Mouse (Mus musculus) natural killer cell, adult 2 months (primary cell): Measurements from ENCODE around the gene Lig1.

Experiments used
- DNase-seq, 2 experiments: peaks; one replicate each; pipeline ENCODE4 v3.0.0; 2022; ENCODE audit warnings: low spot score in 2 of 2

The Lig1 gene

DNA sequence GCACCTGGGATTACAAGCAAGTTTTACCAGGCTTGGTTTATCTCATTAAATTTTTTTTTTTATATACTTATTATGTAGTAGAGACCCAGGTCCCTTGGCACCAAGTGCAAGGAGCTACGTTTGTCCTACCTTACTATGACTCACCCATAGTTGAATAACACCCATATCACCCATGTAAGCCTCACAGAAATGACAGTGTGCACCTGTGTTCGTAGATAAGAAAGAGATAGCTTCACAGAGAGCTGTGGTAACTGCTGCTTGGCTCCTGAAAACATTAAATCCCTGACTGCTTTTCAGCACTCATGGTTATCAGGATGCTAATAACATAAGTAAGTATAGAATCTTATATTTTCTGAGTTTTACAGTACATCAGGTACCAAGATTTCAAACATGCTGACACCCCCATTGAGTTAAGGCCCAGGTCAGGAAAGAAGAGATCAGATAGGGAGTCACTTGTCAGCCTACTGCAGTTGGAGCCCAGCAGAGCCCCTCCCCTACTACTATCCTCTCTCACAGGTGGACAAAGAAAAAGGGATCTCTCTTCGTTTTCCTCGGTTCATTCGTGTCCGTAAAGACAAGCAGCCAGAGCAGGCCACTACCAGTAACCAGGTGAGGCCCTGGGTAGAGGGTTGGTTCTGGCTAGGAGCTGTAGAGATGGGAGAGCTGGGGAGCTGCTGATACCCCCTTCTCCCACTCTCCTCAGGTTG lies 33.6 kb downstream of the Lig1 start:
- no peak for DNase-seq

DNA sequence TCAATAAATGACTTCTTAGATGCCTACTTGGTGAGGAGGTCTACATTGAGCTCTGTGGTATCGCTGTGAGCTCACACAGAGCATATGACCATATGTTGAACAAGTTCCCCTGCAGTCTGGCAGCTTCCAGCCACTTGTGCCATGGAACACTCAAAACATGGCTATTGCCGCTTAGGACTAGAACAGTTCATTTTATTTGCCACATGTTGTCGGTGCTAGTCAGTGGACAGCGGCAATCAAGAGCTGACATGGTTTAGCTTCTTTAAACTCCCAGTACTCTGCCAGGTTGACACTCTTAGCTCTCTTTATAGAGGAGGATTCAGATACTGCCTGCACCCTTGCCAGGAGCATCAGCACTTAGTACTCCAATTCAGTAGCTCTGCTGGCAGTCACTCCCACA lies 34.3 kb downstream of the Lig1 start:
- no peak for DNase-seq

DNA sequence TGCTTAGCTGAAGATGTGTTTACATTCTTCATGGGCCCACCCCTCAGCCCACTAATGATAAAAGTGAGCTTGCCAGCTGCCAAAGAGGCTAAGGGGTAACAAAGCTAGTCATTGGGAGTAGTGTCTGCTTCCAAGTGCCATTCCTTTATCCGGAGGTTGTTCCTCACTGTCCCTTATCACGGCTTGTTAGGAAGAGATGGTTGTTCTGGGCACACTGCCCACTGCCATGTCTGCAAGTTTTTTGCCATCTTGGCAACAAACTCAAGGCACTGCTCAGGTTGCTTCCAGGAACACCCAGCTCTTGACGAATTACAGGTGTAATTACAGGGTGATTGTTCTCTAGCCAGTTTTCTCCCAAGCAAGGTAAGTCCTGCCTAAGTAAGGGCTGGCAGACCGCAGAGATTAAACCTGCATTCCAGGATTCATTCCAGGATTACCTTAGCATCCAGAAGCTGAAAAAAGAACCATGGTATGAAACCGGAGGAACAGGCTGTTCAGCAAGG lies 37.1 kb downstream of the Lig1 start:
- DNase-seq: no peak

DNA sequence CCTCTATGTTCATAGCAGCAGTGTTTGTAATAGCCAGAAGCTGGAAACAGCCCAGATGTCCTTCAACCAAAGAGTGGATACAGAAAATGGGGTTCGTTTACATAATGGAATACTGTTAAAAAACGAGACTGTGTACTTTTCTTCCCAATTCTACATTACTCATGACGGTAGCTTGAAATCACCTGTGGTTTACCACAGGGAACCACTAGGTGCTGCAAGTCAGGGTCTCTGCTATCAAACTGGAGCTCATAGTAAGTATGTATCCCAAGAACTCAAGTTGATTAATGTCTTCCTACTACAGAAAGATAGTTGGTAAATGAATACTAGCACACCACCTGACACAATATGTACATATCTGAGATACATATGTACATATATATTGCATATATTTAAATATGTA lies 44.3 kb downstream of the Lig1 start:
- no peak for DNase-seq

DNA sequence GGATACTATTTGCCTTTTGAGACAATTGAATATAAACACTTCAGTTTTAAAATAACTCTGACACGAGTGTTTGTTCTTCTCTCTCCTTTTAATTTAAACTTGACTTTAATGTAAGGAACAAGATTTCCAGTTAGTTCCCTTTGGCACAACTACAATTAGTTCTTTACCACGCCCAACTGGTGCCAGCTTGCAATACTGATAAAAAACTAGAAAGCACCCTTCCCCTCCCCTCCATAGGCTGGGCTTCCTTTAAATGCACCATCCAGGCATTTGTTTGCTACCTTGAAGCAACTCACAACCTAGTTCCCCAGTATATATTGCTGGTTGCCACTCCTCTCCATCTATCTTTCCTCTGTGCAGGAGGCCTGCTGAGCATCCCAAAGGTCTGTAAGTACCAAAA lies 47.2 kb downstream of the Lig1 start, which contains the start of gene Pla2g4c:
Gene Pla2g4c, plus strand, starts transcription at position 340 of the 400 bp plus-strand sequence.
- DNase-seq: no peak

DNA sequence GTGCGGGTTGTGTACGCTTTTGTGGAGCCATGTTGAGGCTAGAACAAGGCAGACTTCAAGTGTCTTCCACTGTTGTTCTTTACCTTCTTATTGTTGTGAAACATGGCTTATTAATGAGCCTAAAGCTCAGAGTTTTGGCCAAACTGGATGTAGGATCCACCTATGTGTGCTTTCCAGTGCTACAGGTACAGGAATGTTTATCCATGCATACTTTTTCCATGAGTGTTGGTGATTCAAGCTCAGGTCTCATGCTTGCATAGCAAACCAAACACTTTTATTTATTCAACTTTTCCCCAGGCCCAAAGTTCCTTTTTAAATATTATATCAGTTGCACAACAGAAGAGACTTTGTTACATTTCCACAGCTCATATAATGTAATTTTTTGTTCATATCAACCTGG lies 53.5 kb downstream of the Lig1 start:
- no peak for DNase-seq

DNA sequence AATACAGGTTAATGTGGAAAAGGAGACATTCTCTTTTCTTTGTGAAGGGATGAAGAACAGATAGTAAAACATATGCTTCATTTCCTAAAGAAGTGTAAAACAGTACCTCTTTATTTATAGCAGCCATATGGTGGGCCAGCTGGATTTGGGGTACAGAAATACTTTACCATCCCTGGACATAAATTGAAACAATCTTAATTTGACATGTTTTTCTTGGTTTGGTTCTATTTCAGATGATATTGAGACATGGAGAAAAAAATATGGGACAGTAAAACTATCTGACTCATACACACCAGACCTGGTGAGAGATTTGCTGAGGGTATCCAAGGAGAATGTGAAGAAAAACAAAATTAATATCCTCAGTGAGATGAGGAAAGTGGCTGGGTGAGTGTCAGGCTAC lies 78.9 kb downstream of the Lig1 start:
- no peak for DNase-seq
